Mouse (Mus musculus): ENCODE measurements around the gene Dusp9.

The Dusp9 gene

GRCm38 (mm10) chrX:73639255-73639675, at the start of gene Dusp9:
Dusp9 (plus strand) TSS chrX:73639419.
- no peak for DNase-seq (ENCODE audit: low spot score in 2 of 2)

- DNase-seq (ENCODE audit: low spot score in 2 of 2), result peak in 1 of 2 experiments; percentile 15
Measured at GRCm38 (mm10) chrX:73593212-73593611, 46.0 kb upstream of the Dusp9 start.

- no peak for DNase-seq (ENCODE audit: low spot score in 2 of 2)
Measured at GRCm38 (mm10) chrX:73594451-73595121, 44.6 kb upstream of the Dusp9 start.

GRCm38 (mm10) chrX:73595297-73595938, 43.8 kb upstream of the Dusp9 start:
- no peak for DNase-seq (ENCODE audit: low spot score in 2 of 2)

GRCm38 (mm10) chrX:73601456-73601855, 37.8 kb upstream of the Dusp9 start:
- no peak for DNase-seq (ENCODE audit: low spot score in 2 of 2)

GRCm38 (mm10) chrX:73613665-73614064, 25.6 kb upstream of the Dusp9 start:
- DNase-seq (ENCODE audit: low spot score in 2 of 2), result no peak

GRCm38 (mm10) chrX:73615876-73616275, 23.3 kb upstream of the Dusp9 start:
- no peak for DNase-seq (ENCODE audit: low spot score in 2 of 2)

- no peak for DNase-seq (ENCODE audit: low spot score in 2 of 2)
Measured at GRCm38 (mm10) chrX:73619401-73619800, 19.8 kb upstream of the Dusp9 start.

- no peak for DNase-seq (ENCODE audit: low spot score in 2 of 2)
Measured at GRCm38 (mm10) chrX:73619890-73620289, 19.3 kb upstream of the Dusp9 start.

- DNase-seq (ENCODE audit: low spot score in 2 of 2), result no peak
Measured at GRCm38 (mm10) chrX:73626981-73627380, 12.2 kb upstream of the Dusp9 start.

- no peak for DNase-seq (ENCODE audit: low spot score in 2 of 2)
Measured at GRCm38 (mm10) chrX:73635425-73635824, 3.8 kb upstream of the Dusp9 start.

GRCm38 (mm10) chrX:73637415-73637814, 1.8 kb upstream of the Dusp9 start:
- DNase-seq (ENCODE audit: low spot score in 2 of 2), result no peak

- DNase-seq (ENCODE audit: low spot score in 2 of 2), result no peak
Measured at GRCm38 (mm10) chrX:73639901-73640469, 766 bp downstream of the Dusp9 start.

GRCm38 (mm10) chrX:73645121-73645520, 5.9 kb downstream of the Dusp9 start:
- no peak for DNase-seq (ENCODE audit: low spot score in 2 of 2)

- DNase-seq (ENCODE audit: low spot score in 2 of 2), result no peak
Measured at GRCm38 (mm10) chrX:73650869-73651268, 11.7 kb downstream of the Dusp9 start.

- no peak for DNase-seq (ENCODE audit: low spot score in 2 of 2)
Measured at GRCm38 (mm10) chrX:73653392-73653791, 14.2 kb downstream of the Dusp9 start.

GRCm38 (mm10) chrX:73654177-73654576, 15.0 kb downstream of the Dusp9 start:
- peak in 1 of 2 experiments; percentile 68 for DNase-seq (ENCODE audit: low spot score in 2 of 2)

- peak in 1 of 2 experiments; percentile 23 for DNase-seq (ENCODE audit: low spot score in 2 of 2)
Measured at GRCm38 (mm10) chrX:73655529-73655928, 16.3 kb downstream of the Dusp9 start.

GRCm38 (mm10) chrX:73658391-73658790, 19.2 kb downstream of the Dusp9 start:
- DNase-seq (ENCODE audit: low spot score in 2 of 2), result no peak

- no peak for DNase-seq (ENCODE audit: low spot score in 2 of 2)
Measured at GRCm38 (mm10) chrX:73658936-73659574, 19.8 kb downstream of the Dusp9 start.

GRCm38 (mm10) chrX:73659575-73660283, 20.5 kb downstream of the Dusp9 start, which contains the start of gene Pnck:
Pnck (minus strand) TSS chrX:73660117.
- no peak for DNase-seq (ENCODE audit: low spot score in 2 of 2)

- DNase-seq (ENCODE audit: low spot score in 2 of 2), result no peak
Measured at GRCm38 (mm10) chrX:73660284-73660665, 21.1 kb downstream of the Dusp9 start.
